Mouse (Mus musculus) embryonic stem cell, embryonic (primary cell): ENCODE measurements around the gene Glt28d2.

Source experiments
- CTCF ChIA-PET, 4 experiments: fragments of 300-600 bp in 2 of 4; fragments of 350-600 bp in 2 of 4; sonication (Branson Sonifier 250); formaldehyde crosslinking; loops; one replicate each; lab custom pipeline; 2022; ENCODE audit warnings: inconsistent platforms in 2 of 4; lab: Charles Lee
- POLR2A ChIA-PET, 4 experiments: fragments of 300-600 bp in 2 of 4; fragments of 350-600 bp in 2 of 4; sonication (Branson Sonifier 250); formaldehyde crosslinking; loops; one replicate each; lab custom pipeline; 2022; ENCODE audit warnings: antibody characterized with exemption in 4 of 4, inconsistent platforms in 1 of 4; lab: Charles Lee

The Glt28d2 gene

GRCm38 (mm10) chr3:85845341-85845740, 42.0 kb downstream of the Glt28d2 start:
- ChIA-PET CTCF (no interaction called here), POLR2A (interaction anchor here in 1 of 4 experiments (0.6 to 1.6 kb wide), 4 partner anchors 12 to 976 kb away, joined by 3 to 5 read pairs (median 4); no protein-coding TSS in a partner anchor)

GRCm38 (mm10) chr3:85842881-85843218, 44.5 kb downstream of the Glt28d2 start:
- ChIA-PET CTCF (no interaction called here), POLR2A (interaction anchor here in 1 of 4 experiments (0.9 kb wide), 1 partner anchor 10 kb away, joined by 3 read pairs; no protein-coding TSS in a partner anchor)

GRCm38 (mm10) chr3:85842177-85842880, 45.0 kb downstream of the Glt28d2 start:
- POLR2A ChIA-PET, result interaction anchor here in 2 of 4 experiments (0.9 kb wide), 2 partner anchors 10 to 167 kb away, joined by 3 to 4 read pairs; no protein-coding TSS in a partner anchor
- CTCF ChIA-PET, result no interaction called here

GRCm38 (mm10) chr3:85841454-85842176, 45.7 kb downstream of the Glt28d2 start:
- POLR2A ChIA-PET, result interaction anchor here in 2 of 4 experiments (0.9 kb wide), 2 partner anchors 9 to 166 kb away, joined by 3 to 4 read pairs; no protein-coding TSS in a partner anchor
- CTCF ChIA-PET, result no interaction called here

GRCm38 (mm10) chr3:85833627-85834026, 53.7 kb downstream of the Glt28d2 start:
- ChIA-PET POLR2A (interaction anchor here in 2 of 4 experiments (0.6 to 1.9 kb wide), 5 partner anchors 10 to 390 kb away, joined by 3 to 6 read pairs (median 4); partner anchors contain the start of genes Gatb (in 1 of the 2), Glt28d2 (in 1 of the 2) and Gm37240 (in 1 of the 2)), CTCF (no interaction called here)

- POLR2A ChIA-PET, result interaction anchor here (0.5 to 1.9 kb wide), 7 partner anchors 9 to 1669 kb away, joined by 3 to 4 read pairs (median 3); partner anchors contain the start of genes Gatb (in 1 of the 4), Glt28d2 (in 1 of the 4) and Gm37240 (in 1 of the 4)
- CTCF ChIA-PET, result interaction anchor here in 1 of 4 experiments (0.6 kb wide), 1 partner anchor 285 kb away, joined by 3 read pairs; no protein-coding TSS in a partner anchor
These were observed 54.7 kb downstream of the Glt28d2 start for GRCm38 (mm10) chr3:85832490-85833155.

- POLR2A ChIA-PET, result interaction anchor here in 3 of 4 experiments (0.5 to 1.3 kb wide), 3 partner anchors 11 to 1668 kb away, joined by 3 read pairs; no protein-coding TSS in a partner anchor
These were observed 55.5 kb downstream of the Glt28d2 start for GRCm38 (mm10) chr3:85831785-85832184.

GRCm38 (mm10) chr3:85829047-85829446, 58.3 kb downstream of the Glt28d2 start:
- CTCF ChIA-PET, result interaction anchor here in 1 of 4 experiments (0.7 kb wide), 1 partner anchor 506 kb away, joined by 3 read pairs; no protein-coding TSS in a partner anchor
- POLR2A ChIA-PET, result no interaction called here

More at GRCm38 (mm10) chr3:85831785-85832184, 55.5 kb downstream of the Glt28d2 start:
- CTCF ChIA-PET, result interaction anchor here in 1 of 4 experiments (0.6 kb wide), 1 partner anchor 286 kb away, joined by 3 read pairs; no protein-coding TSS in a partner anchor

GRCm38 (mm10) chr3:85827815-85828214, 59.5 kb downstream of the Glt28d2 start:
- POLR2A ChIA-PET, result interaction anchor here in 1 of 4 experiments (0.6 kb wide), 1 partner anchor 55 kb away, joined by 3 read pairs; no protein-coding TSS in a partner anchor
- CTCF ChIA-PET, result interaction anchor here in 1 of 4 experiments (0.6 kb wide), 1 partner anchor 97 kb away, joined by 3 read pairs; no protein-coding TSS in a partner anchor

- CTCF ChIA-PET, result interaction anchor here in 1 of 4 experiments (0.6 kb wide), 1 partner anchor 97 kb away, joined by 3 read pairs; no protein-coding TSS in a partner anchor
- POLR2A ChIA-PET, result no interaction called here
These were observed 60.0 kb downstream of the Glt28d2 start for GRCm38 (mm10) chr3:85827283-85827682.

- ChIA-PET POLR2A (no interaction called here), CTCF (no interaction called here)
These were observed 66.3 kb downstream of the Glt28d2 start for GRCm38 (mm10) chr3:85820839-85821548.
